Mouse (Mus musculus) layer of hippocampus, postnatal 10 days (tissue): ENCODE data around the gene Tent5c. TPM values are rescaled to one million over a fixed set of nuclear protein-coding genes. Genes with fewer than 3 reads are reported as not detected.
A peak's percentile ranks its signal among the peaks of the same experiment; 100 is the strongest.

Experiments
- DNase-seq, 2 experiments: peaks; one replicate each; pipeline ENCODE4 v3.0.0; 2021; ENCODE audit warnings: low spot score in 2 of 2
- long read RNA-seq: library from polyadenylated mRNA; stranded (forward); transcript quantifications from one replicate; pipeline ENCODE4 v2.0.0, GENCODE M21; 2023
- total RNA-seq, 2 experiments: library from RNA; stranded (reverse); gene quantifications; 2 replicates each; pipeline ENCODE4 v1.2.3; 2021

Tent5c gene
- total RNA-seq: 1 to 10 TPM; 3.8 to 4.1 TPM
- long read RNA-seq, partial matches to known transcripts: 0 of 2 reads
- long read RNA-seq, other reads (novel, unspliced or antisense): 2 of 2 reads

DNA sequence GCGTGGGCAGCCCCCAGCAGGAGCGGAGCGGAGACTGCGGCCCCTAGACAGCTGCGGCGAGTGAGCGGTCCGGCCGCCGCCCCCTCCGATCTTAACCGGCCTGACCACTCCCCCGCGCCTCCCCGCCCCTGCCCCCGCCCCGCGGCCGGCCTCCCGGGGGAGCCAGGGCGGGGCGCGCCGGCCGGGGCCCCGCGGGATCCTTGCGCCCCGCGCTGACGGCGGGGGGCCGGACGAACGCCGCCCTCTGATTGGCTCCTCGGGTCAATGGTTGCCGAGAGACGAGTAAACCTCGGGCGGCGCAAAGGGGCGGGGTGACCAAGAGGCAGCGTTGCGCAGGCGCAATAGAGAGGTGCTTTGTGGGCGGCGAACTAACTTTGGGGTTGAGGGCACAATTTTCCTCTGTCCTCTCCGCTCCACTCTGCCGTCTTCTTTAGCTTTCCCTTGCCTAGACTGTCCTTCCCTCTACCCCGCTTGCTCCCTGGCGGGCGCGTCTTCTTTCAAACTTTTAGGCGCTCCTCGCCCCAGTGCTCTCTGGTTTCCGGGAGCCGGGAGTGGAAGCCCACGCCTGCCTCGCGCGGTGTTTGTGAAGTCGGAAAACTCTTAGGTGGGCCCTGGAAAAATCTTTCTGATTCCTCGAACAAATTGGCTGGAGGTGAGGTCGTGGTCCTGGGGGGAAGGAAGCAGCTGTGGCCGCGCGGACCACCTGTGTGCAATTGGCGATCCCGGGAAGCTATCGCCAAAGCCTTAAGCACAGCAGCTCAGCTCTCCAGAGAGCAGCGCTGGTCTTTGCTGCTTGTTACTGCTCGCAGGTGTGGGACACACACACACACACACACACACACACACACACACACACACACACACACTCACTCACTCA lies at the start of gene Tent5c:
Gene Tent5c, minus strand, starts transcription at position 192 of the 877 bp plus-strand sequence.
- DNase-seq: peak; percentile 90 to 93

GRCm38 (mm10) chr3:100536686-100537085 lies 47.6 kb upstream of the Tent5c start:
- no peak for DNase-seq

- no peak for DNase-seq
These were observed 46.8 kb upstream of the Tent5c start for GRCm38 (mm10) chr3:100535902-100536301.

DNA sequence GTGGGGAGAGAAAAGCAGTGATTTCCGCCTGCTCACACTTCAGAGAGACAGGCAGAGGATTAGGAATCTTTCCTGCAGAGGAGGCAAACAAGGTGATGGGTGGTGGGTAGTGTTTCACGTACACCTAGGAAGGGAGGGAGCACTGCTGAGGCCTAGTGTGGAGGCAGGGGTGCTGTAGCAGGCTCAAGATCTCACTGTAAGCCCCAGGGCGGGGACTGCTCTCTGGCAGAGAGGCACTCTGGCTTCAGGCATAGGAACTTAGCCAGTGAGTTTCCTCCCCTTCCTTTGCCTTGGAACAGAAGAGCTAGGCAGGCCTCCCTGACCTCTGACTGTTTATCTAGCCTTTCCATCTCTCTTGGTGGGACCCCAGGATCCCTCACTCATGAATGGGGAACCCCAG lies 46.2 kb upstream of the Tent5c start:
- DNase-seq: no peak

- DNase-seq: no peak
These were observed 45.3 kb upstream of the Tent5c start for GRCm38 (mm10) chr3:100534394-100534793.

DNA sequence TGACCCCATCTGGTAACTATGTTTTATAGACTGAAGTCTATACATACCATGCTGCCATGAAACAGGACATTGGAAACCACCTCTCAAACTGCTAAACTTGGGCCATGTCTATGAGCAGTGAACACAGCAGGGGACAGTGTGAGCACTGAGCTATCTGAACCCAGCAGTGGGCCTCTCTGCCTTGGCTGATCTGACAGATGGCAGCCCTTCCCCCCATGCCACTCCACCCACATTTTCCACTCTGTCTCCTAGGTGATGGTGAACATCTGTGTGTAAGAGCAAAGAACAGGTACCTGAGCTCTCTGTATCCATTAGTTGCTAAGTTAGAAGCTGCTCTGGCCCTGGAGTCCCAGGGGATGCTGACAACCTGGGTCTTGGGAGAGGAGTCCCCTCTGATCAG lies 44.3 kb upstream of the Tent5c start:
- DNase-seq: no peak

GRCm38 (mm10) chr3:100530919-100531318 lies 41.8 kb upstream of the Tent5c start:
- no peak for DNase-seq

DNA sequence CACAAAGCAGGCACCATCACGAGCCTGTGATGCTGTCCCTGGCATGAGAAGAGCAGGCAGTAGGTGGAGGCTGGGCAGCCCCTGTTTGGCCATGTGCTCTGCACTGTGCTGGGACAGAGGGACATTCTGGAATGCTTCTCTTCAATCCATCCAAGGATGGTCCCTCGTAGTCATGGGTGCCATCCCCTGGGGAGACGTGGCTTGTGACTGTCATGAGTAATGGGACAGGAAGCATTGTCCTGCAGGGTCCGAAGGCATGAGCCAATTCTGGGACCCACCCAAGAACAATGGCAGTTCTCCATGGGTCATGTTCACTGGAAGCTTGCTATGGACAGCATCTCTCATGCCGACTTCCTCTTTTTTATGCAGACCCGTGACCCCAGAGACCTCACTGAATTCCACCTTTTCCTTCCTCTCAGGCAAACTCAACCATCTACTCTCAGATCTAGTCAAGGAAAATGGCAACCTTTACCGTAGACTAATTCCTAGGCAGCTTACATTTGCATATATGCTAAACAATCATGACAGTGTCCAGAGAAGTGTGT lies 41.2 kb upstream of the Tent5c start:
- no peak for DNase-seq

- no peak for DNase-seq
These were observed 33.5 kb upstream of the Tent5c start for GRCm38 (mm10) chr3:100522671-100523070.

DNA sequence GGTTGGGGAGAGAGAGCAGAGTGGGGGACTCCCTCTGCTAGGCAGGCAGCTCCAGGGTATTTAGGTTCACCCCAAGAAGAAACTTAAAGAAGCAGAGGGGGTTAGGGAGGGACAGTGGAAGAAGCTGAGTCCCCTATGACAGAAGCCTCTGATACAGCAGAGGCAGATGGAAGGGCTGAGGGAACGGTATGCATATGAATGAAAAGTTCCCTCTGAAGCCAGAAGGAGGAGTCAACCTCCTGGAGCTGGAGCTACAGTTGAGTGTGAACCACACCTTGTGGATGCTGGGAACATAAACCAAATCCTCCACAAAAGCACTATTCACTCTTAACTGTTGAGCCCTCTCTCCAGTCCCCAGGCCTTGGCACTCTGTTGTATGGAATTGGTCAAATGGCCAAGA lies 32.5 kb upstream of the Tent5c start:
- DNase-seq: no peak

GRCm38 (mm10) chr3:100515754-100516141 lies 26.6 kb upstream of the Tent5c start:
- no peak for DNase-seq

GRCm38 (mm10) chr3:100515093-100515753 lies 26.1 kb upstream of the Tent5c start:
- no peak for DNase-seq

DNA sequence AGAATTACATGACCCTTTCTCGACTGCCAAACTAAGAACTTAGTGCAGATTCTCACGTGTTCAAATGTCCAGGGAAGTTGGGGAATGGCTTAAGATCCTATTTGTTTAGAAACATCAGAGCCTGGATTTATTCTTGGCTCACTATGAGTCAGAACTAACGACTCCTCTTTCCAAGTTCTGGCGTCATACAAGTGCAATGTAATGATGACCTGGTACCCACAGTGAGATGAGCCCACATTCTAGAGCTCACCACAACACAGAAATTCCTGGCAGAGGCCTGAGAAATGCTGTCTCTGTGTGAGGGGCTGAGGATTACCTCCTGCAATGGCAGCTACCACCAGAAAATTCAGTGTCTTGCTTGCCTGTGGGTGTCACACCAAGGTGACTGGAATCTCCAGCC lies 18.1 kb upstream of the Tent5c start:
- no peak for DNase-seq

- no peak for DNase-seq
These were observed 17.6 kb upstream of the Tent5c start for GRCm38 (mm10) chr3:100506715-100507114.

DNA sequence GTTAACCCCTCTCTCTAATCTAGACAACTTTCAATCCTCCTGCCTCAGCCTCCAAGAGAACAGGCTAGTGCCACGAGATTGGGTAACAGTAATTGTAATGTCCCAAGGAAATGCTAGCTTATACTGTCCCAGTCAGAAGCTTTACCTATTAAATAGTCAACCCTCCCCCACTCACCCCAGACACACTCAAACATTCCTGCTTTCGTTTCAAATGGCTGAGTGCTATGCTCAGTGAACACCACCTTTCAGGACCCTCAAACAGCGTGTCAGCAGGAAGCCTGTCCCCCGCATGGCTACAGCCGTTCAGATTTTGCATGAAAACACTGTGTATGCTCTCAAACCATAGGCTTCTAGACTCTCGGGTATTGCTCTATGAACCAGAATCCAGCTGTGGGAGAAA lies 14.8 kb upstream of the Tent5c start:
- no peak for DNase-seq

DNA sequence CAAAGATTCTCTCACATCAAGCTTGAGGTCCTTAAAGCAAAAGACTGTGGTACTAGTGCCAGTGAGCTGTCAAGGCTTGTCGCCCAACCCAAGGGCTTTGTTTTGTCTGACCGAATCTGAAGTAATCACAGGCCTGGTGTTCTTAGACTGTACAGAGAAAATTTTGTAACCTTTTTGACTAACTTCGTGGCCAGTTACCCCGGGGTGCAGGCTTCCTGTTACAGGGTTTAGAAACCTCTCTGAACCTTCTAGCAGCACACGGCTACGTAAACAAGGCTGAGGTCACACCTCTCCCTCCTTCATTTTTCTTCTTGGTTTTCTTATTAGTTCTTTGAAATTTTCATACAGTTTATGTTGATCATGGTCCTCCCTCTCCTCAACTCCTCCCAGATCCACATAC lies 13.4 kb upstream of the Tent5c start:
- no peak for DNase-seq

- DNase-seq: no peak
These were observed 12.8 kb upstream of the Tent5c start for GRCm38 (mm10) chr3:100501899-100502298.

- no peak for DNase-seq
These were observed 7.0 kb upstream of the Tent5c start for GRCm38 (mm10) chr3:100496081-100496480.

GRCm38 (mm10) chr3:100495456-100495855 lies 6.3 kb upstream of the Tent5c start:
- DNase-seq: no peak

DNA sequence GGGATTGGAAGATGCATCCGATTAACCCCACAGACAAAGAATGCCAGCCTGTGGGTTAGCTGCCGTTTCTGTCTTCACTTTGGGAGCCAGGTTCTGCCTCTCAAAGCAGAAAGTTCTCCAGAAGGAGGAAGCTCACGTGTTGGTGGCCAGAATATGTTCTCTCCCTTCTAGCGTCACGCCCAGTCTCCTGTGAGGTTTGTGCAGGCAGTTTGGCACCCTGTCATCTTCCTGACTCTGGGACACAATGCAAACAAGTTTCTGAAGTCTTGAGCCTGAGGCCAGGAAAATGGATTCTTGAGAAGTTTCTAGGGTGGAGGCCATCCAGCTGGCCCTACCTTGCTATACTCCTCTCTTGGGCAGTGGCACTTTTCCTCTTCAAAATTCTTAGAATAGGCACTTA lies 5.8 kb upstream of the Tent5c start:
- DNase-seq: no peak

DNA sequence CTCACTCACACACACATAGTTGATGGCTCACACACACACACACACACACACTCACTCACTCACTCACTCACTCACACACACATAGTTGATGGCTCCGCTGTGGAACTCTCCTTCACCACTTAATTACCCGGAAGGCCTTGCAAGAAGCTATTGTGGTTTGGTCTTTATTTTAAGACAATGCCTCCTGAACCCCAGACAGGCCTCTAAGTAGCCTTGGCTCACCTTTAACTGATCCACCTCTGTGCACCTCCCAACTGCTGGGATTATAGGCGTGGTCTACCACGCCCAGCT lies 831 bp upstream of the Tent5c start:
- DNase-seq: no peak
